Mouse (Mus musculus): ENCODE measurements around the gene Lcp2.

DNA sequence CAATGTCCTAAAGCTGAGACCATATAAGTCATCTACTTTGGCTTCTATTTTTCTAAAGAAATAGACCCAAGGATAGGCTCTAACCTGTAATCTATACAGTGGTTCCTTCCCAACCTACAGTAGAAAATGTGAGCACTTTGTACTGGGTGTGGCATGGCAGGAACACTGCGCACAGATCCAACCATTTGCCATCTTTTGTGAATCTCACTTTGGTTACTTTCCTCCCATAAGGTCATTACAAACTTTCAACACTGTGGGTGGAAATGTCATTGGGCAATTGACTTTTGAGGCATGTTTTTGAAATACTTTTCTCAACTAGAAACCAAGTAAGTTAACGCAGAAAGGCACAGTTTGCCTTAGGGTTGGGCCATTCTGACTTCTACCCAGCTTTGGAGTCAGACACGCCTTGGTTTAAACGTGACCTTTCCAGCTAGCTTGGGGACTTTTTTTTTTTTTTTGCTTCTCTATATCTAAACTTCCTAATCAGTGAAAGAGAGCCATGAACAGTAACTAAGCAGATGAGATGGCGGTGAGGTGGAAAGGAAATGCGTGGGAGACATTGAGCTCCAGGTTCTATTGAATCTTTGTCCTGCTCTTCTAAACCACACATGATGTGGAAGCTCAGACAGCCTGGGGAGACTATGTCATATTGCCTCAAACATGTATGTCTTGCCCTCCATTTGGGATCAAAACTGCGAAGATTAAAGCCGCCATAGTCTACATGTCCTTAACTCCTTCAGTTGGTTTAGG, 1.8 kb downstream of the Lcp2 start:
- TF ChIP-seq CTCF (IDR thresholded peaks at IDR 0.05; ENCODE audit: low read depth) (no peak), EP300 (optimal IDR thresholded peaks at IDR 0.05) (no peak)
